Mouse (Mus musculus): Measurements from ENCODE around the gene Ctla4. TPM values are rescaled to one million over a fixed set of nuclear protein-coding genes. Genes with fewer than 3 reads are reported as not detected.

The Ctla4 gene
- polyA plus RNA-seq, 1 experiment from 2014 or later, result not detected

- no peak for ATAC-seq (ENCODE audit: low FRiP score)
- Histone ChIP-seq H3K9me3 (ENCODE audit: control insufficient read depth, low read length) (no peaks in the 10 kb centered on the region), H3K27me3 (ENCODE audit: control insufficient read depth, insufficient read depth, low read length) (no peaks in the 10 kb centered on the region), H3K4me2 (no peak overlapping the region), H3K4me1 (ENCODE audit: control insufficient read depth, insufficient read depth, low read length) (no peaks in the 10 kb centered on the region), H3K27ac (ENCODE audit: low read depth, low read length) (no peak overlapping the region), H3K9ac (ENCODE audit: low read length) (no peak overlapping the region), H3K4me3 (ENCODE audit: low read depth, low read length) (no peak overlapping the region), H3K36me3 (ENCODE audit: control insufficient read depth, insufficient read depth, low read length) (no peaks in the 10 kb centered on the region)
- WGBS, result 82% methylated on average over 10 of the region's 10 CpGs
- no peak for DNase-seq (ENCODE audit: low spot score, missing footprints)
These were observed 6.5 kb upstream of the Ctla4 start for GRCm38 (mm10) chr1:60880116-60880867.

GRCm38 (mm10) chr1:60882792-60883191 lies 4.0 kb upstream of the Ctla4 start:
- Histone ChIP-seq H3K4me2 (no peak overlapping the region), H3K27me3 (ENCODE audit: control insufficient read depth, insufficient read depth, low read length) (no peaks in the 10 kb centered on the region), H3K9ac (ENCODE audit: low read length) (no peak overlapping the region), H3K4me3 (ENCODE audit: low read depth, low read length) (no peak overlapping the region), H3K27ac (ENCODE audit: low read depth, low read length) (no peak overlapping the region), H3K4me1 (ENCODE audit: control insufficient read depth, insufficient read depth, low read length) (no peaks in the 10 kb centered on the region), H3K36me3 (ENCODE audit: control insufficient read depth, insufficient read depth, low read length) (no peaks in the 10 kb centered on the region), H3K9me3 (ENCODE audit: control insufficient read depth, low read length) (no peaks in the 10 kb centered on the region)
- ATAC-seq (ENCODE audit: low FRiP score), result no peak
- DNase-seq (ENCODE audit: low spot score, missing footprints), result no peak
- 71% methylated on average over 2 of the region's 2 CpGs for WGBS

- ATAC-seq (ENCODE audit: low FRiP score), result no peak
- Histone ChIP-seq H3K4me3 (ENCODE audit: low read depth, low read length) (no peak overlapping the region), H3K9me3 (ENCODE audit: control insufficient read depth, low read length) (no peaks in the 10 kb centered on the region), H3K4me1 (ENCODE audit: control insufficient read depth, insufficient read depth, low read length) (no peaks in the 10 kb centered on the region), H3K36me3 (ENCODE audit: control insufficient read depth, insufficient read depth, low read length) (no peaks in the 10 kb centered on the region), H3K9ac (ENCODE audit: low read length) (no peak overlapping the region), H3K27me3 (ENCODE audit: control insufficient read depth, insufficient read depth, low read length) (no peaks in the 10 kb centered on the region), H3K27ac (ENCODE audit: low read depth, low read length) (no peak overlapping the region), H3K4me2 (no peak overlapping the region)
- WGBS, result 75% methylated on average over 2 of the region's 2 CpGs
- no peak for DNase-seq (ENCODE audit: low spot score, missing footprints)
These were observed 3.5 kb upstream of the Ctla4 start for GRCm38 (mm10) chr1:60883279-60883678.

GRCm38 (mm10) chr1:60884611-60885010 lies 2.2 kb upstream of the Ctla4 start:
- Histone ChIP-seq H3K4me3 (ENCODE audit: low read depth, low read length) (no peak overlapping the region), H3K27ac (ENCODE audit: low read depth, low read length) (no peak overlapping the region), H3K27me3 (ENCODE audit: control insufficient read depth, insufficient read depth, low read length) (no peaks in the 10 kb centered on the region), H3K36me3 (ENCODE audit: control insufficient read depth, insufficient read depth, low read length) (no peaks in the 10 kb centered on the region), H3K4me2 (no peak overlapping the region), H3K9ac (ENCODE audit: low read length) (no peak overlapping the region), H3K9me3 (ENCODE audit: control insufficient read depth, low read length) (no peaks in the 10 kb centered on the region), H3K4me1 (ENCODE audit: control insufficient read depth, insufficient read depth, low read length) (no peaks in the 10 kb centered on the region)
- ATAC-seq (ENCODE audit: low FRiP score), result no peak
- no peak for DNase-seq (ENCODE audit: low spot score, missing footprints)
- WGBS, result 95% methylated on average over 1 of the region's 1 CpGs

- DNase-seq (ENCODE audit: low spot score, missing footprints), result no peak
- H3K36me3 ChIP-seq (ENCODE audit: control insufficient read depth, insufficient read depth, low read length), result no peaks in the 10 kb centered on the region
- no peak overlapping the region for H3K4me2 ChIP-seq
- no peak overlapping the region for H3K4me3 ChIP-seq (ENCODE audit: low read depth, low read length)
- no peak overlapping the region for H3K27ac ChIP-seq (ENCODE audit: low read depth, low read length)
- no peaks in the 10 kb centered on the region for H3K4me1 ChIP-seq (ENCODE audit: control insufficient read depth, insufficient read depth, low read length)
- no peak overlapping the region for H3K9ac ChIP-seq (ENCODE audit: low read length)
- ATAC-seq (ENCODE audit: low FRiP score), result no peak
- H3K27me3 ChIP-seq (ENCODE audit: control insufficient read depth, insufficient read depth, low read length), result no peaks in the 10 kb centered on the region
- H3K9me3 ChIP-seq (ENCODE audit: control insufficient read depth, low read length), result no peaks in the 10 kb centered on the region
- WGBS, result 87% methylated on average over 5 of the region's 5 CpGs
These were observed 11.5 kb downstream of the Ctla4 start for GRCm38 (mm10) chr1:60898127-60898932.

- Histone ChIP-seq H3K27ac (ENCODE audit: low read depth, low read length) (no peak overlapping the region), H3K4me1 (ENCODE audit: control insufficient read depth, insufficient read depth, low read length) (no peaks in the 10 kb centered on the region), H3K9ac (ENCODE audit: low read length) (no peak overlapping the region), H3K36me3 (ENCODE audit: control insufficient read depth, insufficient read depth, low read length) (no peaks in the 10 kb centered on the region), H3K4me3 (ENCODE audit: low read depth, low read length) (no peak overlapping the region), H3K27me3 (ENCODE audit: control insufficient read depth, insufficient read depth, low read length) (no peaks in the 10 kb centered on the region), H3K9me3 (ENCODE audit: control insufficient read depth, low read length) (no peaks in the 10 kb centered on the region), H3K4me2 (no peak overlapping the region)
- DNase-seq (ENCODE audit: low spot score, missing footprints), result no peak
- 83% methylated on average over 2 of the region's 2 CpGs for WGBS
- no peak for ATAC-seq (ENCODE audit: low FRiP score)
These were observed 12.1 kb downstream of the Ctla4 start for GRCm38 (mm10) chr1:60898933-60899210.

- Histone ChIP-seq H3K4me3 (ENCODE audit: low read depth, low read length) (no peak overlapping the region), H3K9me3 (ENCODE audit: control insufficient read depth, low read length) (no peaks in the 10 kb centered on the region), H3K9ac (ENCODE audit: low read length) (no peak overlapping the region), H3K36me3 (ENCODE audit: control insufficient read depth, insufficient read depth, low read length) (no peaks in the 10 kb centered on the region), H3K4me1 (ENCODE audit: control insufficient read depth, insufficient read depth, low read length) (no peaks in the 10 kb centered on the region), H3K4me2 (no peak overlapping the region), H3K27me3 (ENCODE audit: control insufficient read depth, insufficient read depth, low read length) (no peaks in the 10 kb centered on the region), H3K27ac (ENCODE audit: low read depth, low read length) (no peak overlapping the region)
- 81% methylated on average over 3 of the region's 3 CpGs for WGBS
- DNase-seq (ENCODE audit: low spot score, missing footprints), result no peak
- no peak for ATAC-seq (ENCODE audit: low FRiP score)
These were observed 12.4 kb downstream of the Ctla4 start for GRCm38 (mm10) chr1:60899244-60899643.

- Histone ChIP-seq H3K27me3 (ENCODE audit: control insufficient read depth, insufficient read depth, low read length) (no peaks in the 10 kb centered on the region), H3K9me3 (ENCODE audit: control insufficient read depth, low read length) (no peaks in the 10 kb centered on the region), H3K27ac (ENCODE audit: low read depth, low read length) (no peak overlapping the region), H3K4me1 (ENCODE audit: control insufficient read depth, insufficient read depth, low read length) (no peaks in the 10 kb centered on the region), H3K4me3 (ENCODE audit: low read depth, low read length) (no peak overlapping the region), H3K36me3 (ENCODE audit: control insufficient read depth, insufficient read depth, low read length) (no peaks in the 10 kb centered on the region), H3K4me2 (no peak overlapping the region), H3K9ac (ENCODE audit: low read length) (no peak overlapping the region)
- WGBS, result 84% methylated on average over 6 of the region's 6 CpGs
- DNase-seq (ENCODE audit: low spot score, missing footprints), result no peak
- no peak for ATAC-seq (ENCODE audit: low FRiP score)
These were observed 15.7 kb downstream of the Ctla4 start for GRCm38 (mm10) chr1:60902547-60902946.

- Histone ChIP-seq H3K36me3 (ENCODE audit: control insufficient read depth, insufficient read depth, low read length) (no peaks in the 10 kb centered on the region), H3K27me3 (ENCODE audit: control insufficient read depth, insufficient read depth, low read length) (no peaks in the 10 kb centered on the region), H3K4me2 (no peak overlapping the region), H3K4me3 (ENCODE audit: low read depth, low read length) (no peak overlapping the region), H3K4me1 (ENCODE audit: control insufficient read depth, insufficient read depth, low read length) (no peaks in the 10 kb centered on the region), H3K9ac (ENCODE audit: low read length) (no peak overlapping the region), H3K9me3 (ENCODE audit: control insufficient read depth, low read length) (no peaks in the 10 kb centered on the region), H3K27ac (ENCODE audit: low read depth, low read length) (no peak overlapping the region)
- no peak for DNase-seq (ENCODE audit: low spot score, missing footprints)
- WGBS, result 90% methylated on average over 7 of the region's 7 CpGs
- no peak for ATAC-seq (ENCODE audit: low FRiP score)
These were observed 16.3 kb downstream of the Ctla4 start for GRCm38 (mm10) chr1:60903126-60903525.

Data from midbrain, embryonic 11.5 days (tissue).